Mouse (Mus musculus): ENCODE data around the gene 1810062G17Rik. TPM values are rescaled to one million over a fixed set of nuclear protein-coding genes. Genes with fewer than 3 reads are reported as not detected.
A peak's percentile ranks its signal among the peaks of the same experiment; 100 is the strongest.

The 1810062G17Rik gene
- polyA plus RNA-seq (2016; fragmentation: Nextera tagmentation; extraction: Ambion mirVana), result 1.2 and 1.3 TPM in 2 replicates

DNA sequence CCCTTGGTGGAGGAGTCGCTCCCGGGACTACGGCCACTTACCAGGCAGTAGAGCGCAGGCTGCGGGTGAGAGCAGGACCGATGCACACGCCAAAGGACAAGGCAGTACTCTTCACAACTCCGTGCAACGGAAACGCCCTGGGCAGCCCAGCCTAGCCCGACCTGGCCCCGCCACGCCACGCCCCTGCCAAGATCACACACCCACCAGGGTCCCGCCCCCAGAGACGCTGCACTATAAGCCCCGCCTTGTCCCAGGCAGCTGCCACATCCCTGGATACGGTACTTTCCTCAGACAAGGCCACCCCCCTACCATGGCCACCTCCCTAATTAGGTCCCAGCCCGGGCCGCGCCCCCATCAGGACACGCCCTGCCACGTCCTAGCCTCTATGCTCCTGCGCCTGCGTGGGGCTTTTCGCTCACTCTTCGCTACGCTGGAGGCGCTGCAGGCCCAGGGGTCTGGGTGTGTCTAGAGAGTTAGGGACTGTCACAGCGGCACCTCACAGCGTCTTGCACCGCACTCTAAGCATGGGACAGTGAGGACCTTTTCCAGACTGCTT is at the start of gene 1810062G17Rik, which contains the start of gene Anxa5:
TSS of gene 1810062G17Rik (plus strand) at position 406 of the 556 bp plus-strand sequence.
TSS of gene Anxa5 (minus strand) at position 363 of the 556 bp plus-strand sequence.
- WGBS, result under 1% methylated on average over 31 of the region's 32 CpGs
- Histone ChIP-seq H3K9me3 (replicated peaks) (no peaks in the 10 kb centered on the region), H3K4me3 (peak within 1 kb of the TSS; percentile 92), H3K36me3 (peaks cover 2% of the 10 kb centered on the region; the same call in 1 of the 2 replicates), H3K4me2 (peak within 1 kb of the TSS; percentile 87), H3K27ac (ENCODE audit: poor library complexity, severe bottlenecking) (peak within 1 kb of the TSS; percentile 97), H3K4me1 (replicated peaks) (peaks cover 47% of the 10 kb centered on the region), H3K27me3 (replicated peaks) (no peaks in the 10 kb centered on the region), H3K9ac (peak within 1 kb of the TSS; percentile 94)
- peak; percentile 99 for ATAC-seq (ENCODE audit: insufficient number of reproducible peaks, low FRiP score)

DNA sequence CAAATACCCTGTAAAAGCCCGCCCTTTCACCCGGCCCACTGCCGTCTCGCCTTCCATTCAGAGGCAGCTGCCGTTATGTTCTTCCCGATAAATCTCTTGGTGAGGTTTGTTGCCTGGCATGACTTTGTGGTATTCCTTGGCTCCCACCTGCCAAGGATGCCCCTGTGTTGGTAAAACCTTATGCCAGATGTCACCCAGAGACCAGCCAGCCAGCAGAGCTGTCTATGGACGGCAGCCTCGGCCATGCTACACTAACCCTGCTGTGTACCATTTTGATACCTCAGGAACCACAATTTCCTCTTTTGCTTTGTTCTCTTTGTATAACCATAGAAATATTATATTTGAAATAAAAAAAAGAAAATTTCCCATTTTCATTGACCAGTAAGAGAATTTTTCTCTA is 48.4 kb upstream of the 1810062G17Rik start:
- Histone ChIP-seq H3K9me3 (replicated peaks) (no peaks in the 10 kb centered on the region), H3K27me3 (replicated peaks) (no peaks in the 10 kb centered on the region), H3K36me3 (no peaks in the 10 kb centered on the region), H3K4me3 (no peak overlapping the region), H3K27ac (ENCODE audit: poor library complexity, severe bottlenecking) (no peak overlapping the region), H3K4me1 (replicated peaks) (no peaks in the 10 kb centered on the region), H3K4me2 (no peak overlapping the region), H3K9ac (no peak overlapping the region)
- 93% methylated on average over 8 of the region's 8 CpGs for WGBS
- ATAC-seq (ENCODE audit: insufficient number of reproducible peaks, low FRiP score), result no peak

DNA sequence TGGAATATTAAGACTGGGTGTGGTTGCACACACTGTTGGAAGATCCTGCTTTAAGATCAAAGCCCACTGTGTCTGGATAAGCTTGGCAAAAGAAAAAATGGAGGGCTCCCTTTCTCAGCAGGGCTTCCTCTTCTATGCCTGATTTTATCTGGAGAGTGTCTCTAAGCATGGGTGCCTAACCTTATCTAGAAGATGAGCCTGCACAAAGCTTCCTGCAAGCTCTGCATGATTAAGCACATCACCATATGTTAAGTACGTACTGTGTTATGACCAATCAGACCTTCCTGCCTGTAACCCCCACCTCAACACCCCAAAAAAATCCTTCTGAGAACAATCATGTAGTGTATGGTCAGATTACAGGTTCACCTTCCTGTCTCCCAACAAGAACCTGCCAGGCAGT is 45.4 kb upstream of the 1810062G17Rik start:
- ATAC-seq (ENCODE audit: insufficient number of reproducible peaks, low FRiP score), result no peak
- no peak overlapping the region for H3K9ac ChIP-seq
- no peaks in the 10 kb centered on the region for H3K36me3 ChIP-seq
- H3K4me3 ChIP-seq, result no peak overlapping the region
- no peaks in the 10 kb centered on the region for H3K4me1 ChIP-seq (replicated peaks)
- no peak overlapping the region for H3K4me2 ChIP-seq
- no peak overlapping the region for H3K27ac ChIP-seq (ENCODE audit: poor library complexity, severe bottlenecking)
- H3K9me3 ChIP-seq (replicated peaks), result no peaks in the 10 kb centered on the region
- WGBS, result 87% methylated on average over 1 of the region's 1 CpGs
- no peaks in the 10 kb centered on the region for H3K27me3 ChIP-seq (replicated peaks)

DNA sequence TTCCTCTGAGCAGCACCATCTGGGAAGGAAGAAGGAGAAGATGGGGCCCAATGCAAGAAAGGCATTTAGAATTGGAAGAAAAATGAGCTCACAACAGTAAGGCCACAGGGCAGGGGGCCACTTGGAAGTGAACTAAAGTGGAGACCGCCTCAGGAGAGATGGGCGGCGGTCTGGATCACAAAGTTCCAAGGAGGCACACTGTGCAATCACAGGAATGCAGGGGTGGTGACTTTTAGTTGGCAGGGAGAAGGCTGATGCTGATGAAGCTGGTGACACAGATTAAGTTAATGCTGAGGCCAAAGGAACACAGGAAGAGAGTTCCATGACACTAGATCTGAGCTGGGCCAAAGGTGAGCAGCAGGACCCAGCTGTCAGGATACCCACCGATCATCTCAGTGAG is 35.5 kb upstream of the 1810062G17Rik start:
- Histone ChIP-seq H3K4me1 (replicated peaks) (peaks cover 12% of the 10 kb centered on the region), H3K36me3 (no peaks in the 10 kb centered on the region), H3K9me3 (replicated peaks) (no peaks in the 10 kb centered on the region), H3K9ac (no peak overlapping the region), H3K27me3 (replicated peaks) (no peaks in the 10 kb centered on the region; the same call in 1 of the 2 replicates), H3K4me3 (no peak overlapping the region), H3K4me2 (no peak overlapping the region), H3K27ac (ENCODE audit: poor library complexity, severe bottlenecking) (0 out of 2 replicates have a peak overlapping the region, but pooled peaks have one; percentile 12)
- ATAC-seq (ENCODE audit: insufficient number of reproducible peaks, low FRiP score), result no peak
- WGBS, result 53% methylated on average over 4 of the region's 4 CpGs

- Histone ChIP-seq H3K27ac (ENCODE audit: poor library complexity, severe bottlenecking) (no peak overlapping the region), H3K27me3 (replicated peaks) (no peaks in the 10 kb centered on the region; the same call in 1 of the 2 replicates), H3K9ac (no peak overlapping the region), H3K4me1 (replicated peaks) (peaks cover 20% of the 10 kb centered on the region), H3K9me3 (replicated peaks) (no peaks in the 10 kb centered on the region), H3K4me3 (no peak overlapping the region), H3K36me3 (peaks cover 6% of the 10 kb centered on the region), H3K4me2 (no peak overlapping the region)
- no peak for ATAC-seq (ENCODE audit: insufficient number of reproducible peaks, low FRiP score)
- 2% methylated on average over 2 of the region's 2 CpGs for WGBS
These were observed 33.3 kb upstream of the 1810062G17Rik start for GRCm38 (mm10) chr3:36442426-36442825.

DNA sequence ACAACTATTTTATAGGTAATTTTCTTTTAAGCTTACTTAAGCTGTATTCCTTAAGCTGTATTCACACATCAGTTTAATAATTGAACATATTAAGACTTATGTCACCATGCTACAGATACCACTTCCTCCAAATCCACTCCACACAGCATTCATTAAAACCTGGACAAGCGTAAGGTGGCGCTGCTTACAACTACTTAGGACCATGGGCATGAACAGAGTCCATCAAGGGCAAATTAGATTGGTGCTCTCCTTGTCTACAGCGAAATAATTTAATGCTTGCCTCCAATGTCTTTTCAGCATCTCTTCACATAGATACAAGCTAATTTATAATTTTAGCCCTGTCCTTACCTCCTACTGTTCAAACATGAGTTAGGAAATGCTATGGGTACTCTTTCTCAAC is 29.7 kb upstream of the 1810062G17Rik start:
- ATAC-seq (ENCODE audit: insufficient number of reproducible peaks, low FRiP score), result no peak
- Histone ChIP-seq H3K27ac (ENCODE audit: poor library complexity, severe bottlenecking) (no peak overlapping the region), H3K9me3 (replicated peaks) (no peaks in the 10 kb centered on the region), H3K36me3 (peaks cover 40% of the 10 kb centered on the region), H3K27me3 (replicated peaks) (no peaks in the 10 kb centered on the region), H3K4me3 (no peak overlapping the region), H3K4me2 (no peak overlapping the region), H3K9ac (no peak overlapping the region), H3K4me1 (replicated peaks) (peaks cover 35% of the 10 kb centered on the region)
- 87% methylated on average over 3 of the region's 3 CpGs for WGBS

GRCm38 (mm10) chr3:36446506-36446905 is 29.2 kb upstream of the 1810062G17Rik start:
- H3K4me3 ChIP-seq, result no peak overlapping the region
- no peak overlapping the region for H3K4me2 ChIP-seq
- no peaks in the 10 kb centered on the region for H3K9me3 ChIP-seq (replicated peaks)
- peaks cover 35% of the 10 kb centered on the region for H3K4me1 ChIP-seq (replicated peaks)
- ATAC-seq (ENCODE audit: insufficient number of reproducible peaks, low FRiP score), result no peak
- 53% methylated on average over 5 of the region's 5 CpGs for WGBS
- H3K27ac ChIP-seq (ENCODE audit: poor library complexity, severe bottlenecking), result no peak overlapping the region
- H3K9ac ChIP-seq, result no peak overlapping the region
- no peaks in the 10 kb centered on the region for H3K27me3 ChIP-seq (replicated peaks)
- peaks cover 44% of the 10 kb centered on the region for H3K36me3 ChIP-seq

DNA sequence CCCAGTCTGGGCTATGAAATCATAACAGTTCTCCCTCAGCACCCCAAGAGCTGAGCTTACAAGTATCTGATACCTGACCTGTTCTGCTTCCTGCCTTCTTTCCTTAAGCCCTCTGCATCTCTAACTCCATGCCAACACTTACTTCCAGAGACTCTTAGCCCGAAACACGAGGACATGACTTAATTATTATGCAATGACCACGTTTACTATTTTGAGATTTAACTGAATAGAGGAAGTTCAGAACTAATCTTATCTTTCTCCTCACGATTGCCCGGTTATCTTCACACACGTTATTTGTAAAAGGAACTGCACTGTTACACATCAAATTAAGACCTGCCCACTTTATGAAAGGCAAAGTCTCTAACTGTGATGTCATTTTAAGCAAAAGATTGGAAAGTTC is 28.8 kb upstream of the 1810062G17Rik start:
- Histone ChIP-seq H3K27me3 (replicated peaks) (no peaks in the 10 kb centered on the region), H3K4me3 (no peak overlapping the region), H3K9ac (no peak overlapping the region), H3K4me1 (replicated peaks) (peaks cover 35% of the 10 kb centered on the region), H3K27ac (ENCODE audit: poor library complexity, severe bottlenecking) (no peak overlapping the region), H3K36me3 (peaks cover 48% of the 10 kb centered on the region), H3K4me2 (no peak overlapping the region), H3K9me3 (replicated peaks) (no peaks in the 10 kb centered on the region)
- 22% methylated on average over 6 of the region's 6 CpGs for WGBS
- no peak for ATAC-seq (ENCODE audit: insufficient number of reproducible peaks, low FRiP score)

- Histone ChIP-seq H3K27me3 (replicated peaks) (no peaks in the 10 kb centered on the region), H3K36me3 (peaks cover 68% of the 10 kb centered on the region), H3K9me3 (replicated peaks) (no peaks in the 10 kb centered on the region), H3K27ac (ENCODE audit: poor library complexity, severe bottlenecking) (peak overlapping the region; percentile 67), H3K9ac (no peak overlapping the region), H3K4me2 (peak overlapping the region; percentile 7; the same call in 1 of the 2 replicates), H3K4me3 (no peak overlapping the region), H3K4me1 (replicated peaks) (peaks cover 35% of the 10 kb centered on the region)
- 22% methylated on average over 20 of the region's 20 CpGs for WGBS
- ATAC-seq (ENCODE audit: insufficient number of reproducible peaks, low FRiP score), result peak; percentile 56
These were observed 26.2 kb upstream of the 1810062G17Rik start for GRCm38 (mm10) chr3:36449292-36450165.

- peaks cover 26% of the 10 kb centered on the region for H3K4me1 ChIP-seq (replicated peaks)
- ATAC-seq (ENCODE audit: insufficient number of reproducible peaks, low FRiP score), result no peak
- H3K4me3 ChIP-seq, result no peak overlapping the region
- H3K4me2 ChIP-seq, result no peak overlapping the region
- no peak overlapping the region for H3K27ac ChIP-seq (ENCODE audit: poor library complexity, severe bottlenecking)
- H3K36me3 ChIP-seq, result peaks cover 87% of the 10 kb centered on the region
- no peaks in the 10 kb centered on the region for H3K27me3 ChIP-seq (replicated peaks)
- WGBS, result 85% methylated on average over 1 of the region's 1 CpGs
- H3K9ac ChIP-seq, result no peak overlapping the region
- no peaks in the 10 kb centered on the region for H3K9me3 ChIP-seq (replicated peaks)
These were observed 23.2 kb upstream of the 1810062G17Rik start for GRCm38 (mm10) chr3:36452502-36452901.

DNA sequence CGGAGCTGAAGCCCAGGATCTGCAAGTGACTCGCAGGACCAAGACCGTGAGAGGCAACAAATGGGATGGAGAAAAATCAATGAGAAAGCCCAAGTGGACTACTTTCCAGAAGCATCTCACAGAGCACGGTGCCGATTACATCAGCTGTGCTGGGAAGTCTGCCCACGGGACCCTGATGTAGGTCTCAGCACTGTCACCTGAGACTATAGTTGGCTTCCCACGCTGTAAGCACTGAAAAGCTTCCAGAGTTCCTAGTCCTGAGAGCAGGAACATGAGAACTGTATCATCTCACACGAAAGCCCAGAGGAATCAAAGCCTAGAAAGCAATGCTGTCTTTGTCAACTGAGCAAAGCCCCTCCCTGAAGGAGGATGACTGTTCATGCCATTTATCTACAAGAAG is 20.6 kb upstream of the 1810062G17Rik start:
- H3K4me2 ChIP-seq, result no peak overlapping the region
- H3K9me3 ChIP-seq (replicated peaks), result no peaks in the 10 kb centered on the region
- H3K27me3 ChIP-seq (replicated peaks), result no peaks in the 10 kb centered on the region
- peaks cover 89% of the 10 kb centered on the region for H3K36me3 ChIP-seq
- H3K4me1 ChIP-seq (replicated peaks), result peaks cover 6% of the 10 kb centered on the region
- no peak overlapping the region for H3K27ac ChIP-seq (ENCODE audit: poor library complexity, severe bottlenecking)
- no peak for ATAC-seq (ENCODE audit: insufficient number of reproducible peaks, low FRiP score)
- WGBS, result 88% methylated on average over 8 of the region's 8 CpGs
- no peak overlapping the region for H3K9ac ChIP-seq
- no peak overlapping the region for H3K4me3 ChIP-seq
